Mouse (Mus musculus) heart, postnatal 0 days (tissue): ENCODE data around the gene Pcsk4.

ENCODE experiments used
- CTCF ChIP-seq: IDR thresholded peaks from 2 replicates; pipeline ENCODE4 v1.5.1; 2016; ENCODE audit warnings: antibody characterized with exemption, control low read depth, low read depth
- EP300 ChIP-seq: IDR thresholded peaks from 2 replicates; pipeline ENCODE4 v1.6.1; 2016; ENCODE audit warnings: antibody characterized with exemption, low read depth

GRCm38 (mm10) chr10:80324120-80325037, 4.9 kb downstream of the Pcsk4 start:
- no peak for TF ChIP-seq CTCF
- TF ChIP-seq EP300: no peak
